In the genomic region with DNA sequence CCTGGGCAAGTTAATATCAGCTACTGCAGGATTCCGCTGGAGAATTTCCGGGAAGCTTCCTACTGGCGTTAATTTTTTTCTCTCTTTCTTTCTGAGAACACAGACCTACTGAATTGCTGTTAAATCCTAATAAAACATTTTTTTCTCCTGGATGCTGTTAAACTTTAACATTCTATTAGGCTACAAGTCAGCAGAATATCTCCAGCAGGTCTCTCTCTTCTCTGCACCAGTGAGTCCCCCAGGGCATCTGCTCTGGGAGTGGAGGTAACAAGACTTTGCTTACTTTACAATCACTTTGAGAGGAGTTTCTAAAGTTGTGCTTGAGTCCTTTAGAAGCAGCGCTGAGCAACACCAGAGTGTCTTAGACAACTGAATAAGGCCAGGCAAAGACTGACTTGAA, we compare ENCODE assay signal across 16 mouse cellular contexts.
"Had no signal": no experiment of that assay in that cellular context is flagged by ENCODE, and none has a peak within 500 bp of the region (broad histone marks: within the 10 kb centered on the region; RNA-seq: fewer than 3 reads in every experiment).

No protein-coding gene starts in this region.

- H3K4me3 ChIP-seq: lung, embryonic 15.5 days; megakaryocyte, embryonic 14.5 days; midbrain, embryonic 13.5 days; midbrain, embryonic 15.5 days; neural tube, embryonic 12.5 days; stomach, embryonic 15.5 days had no signal

- H3K27ac ChIP-seq: lung, embryonic 15.5 days; macrophage; midbrain, embryonic 13.5 days; midbrain, embryonic 15.5 days; neural tube, embryonic 12.5 days; stomach, embryonic 15.5 days; stomach, postnatal 0 days had no signal

- H3K9ac ChIP-seq: lung, embryonic 15.5 days; midbrain, embryonic 13.5 days; midbrain, embryonic 15.5 days; neural tube, embryonic 12.5 days; stomach, embryonic 15.5 days had no signal

- H3K9me3 ChIP-seq: lung, embryonic 15.5 days; megakaryocyte, embryonic 14.5 days; midbrain, embryonic 13.5 days; midbrain, embryonic 15.5 days; neural tube, embryonic 12.5 days; stomach, embryonic 15.5 days had no signal

- H3K4me1 ChIP-seq: lung, embryonic 15.5 days; megakaryocyte, embryonic 14.5 days; midbrain, embryonic 13.5 days; midbrain, embryonic 15.5 days; neural tube, embryonic 12.5 days; stomach, embryonic 15.5 days had no signal

- DNase-seq: lung, adult 2 months; lung, postnatal 14 days; lung, postnatal 36 days; right cerebral cortex, postnatal 14 days; thymus, adult 2 months; thymus, postnatal 36 days had no signal

- H3K36me3 ChIP-seq: lung, embryonic 15.5 days; midbrain, embryonic 13.5 days; midbrain, embryonic 15.5 days; neural tube, embryonic 12.5 days; stomach, embryonic 15.5 days had no signal

- H3K27me3 ChIP-seq: midbrain, embryonic 13.5 days; midbrain, embryonic 15.5 days; neural tube, embryonic 12.5 days; stomach, embryonic 15.5 days had no signal

- ATAC-seq: lung, postnatal 0 days; midbrain, embryonic 13.5 days; midbrain, embryonic 15.5 days had no signal

- H3K4me2 ChIP-seq: lung, embryonic 15.5 days; midbrain, embryonic 11.5 days; midbrain, embryonic 13.5 days; midbrain, embryonic 15.5 days; neural tube, embryonic 12.5 days; stomach, embryonic 15.5 days had no signal
